Mouse (Mus musculus) right cerebral cortex, postnatal 4 days (tissue): Measurements from ENCODE around the gene Zbtb17.

ENCODE experiments used
- DNase-seq: peaks from one replicate; pipeline ENCODE4 v3.0.0-alpha.2; 2022

Zbtb17 gene

DNA sequence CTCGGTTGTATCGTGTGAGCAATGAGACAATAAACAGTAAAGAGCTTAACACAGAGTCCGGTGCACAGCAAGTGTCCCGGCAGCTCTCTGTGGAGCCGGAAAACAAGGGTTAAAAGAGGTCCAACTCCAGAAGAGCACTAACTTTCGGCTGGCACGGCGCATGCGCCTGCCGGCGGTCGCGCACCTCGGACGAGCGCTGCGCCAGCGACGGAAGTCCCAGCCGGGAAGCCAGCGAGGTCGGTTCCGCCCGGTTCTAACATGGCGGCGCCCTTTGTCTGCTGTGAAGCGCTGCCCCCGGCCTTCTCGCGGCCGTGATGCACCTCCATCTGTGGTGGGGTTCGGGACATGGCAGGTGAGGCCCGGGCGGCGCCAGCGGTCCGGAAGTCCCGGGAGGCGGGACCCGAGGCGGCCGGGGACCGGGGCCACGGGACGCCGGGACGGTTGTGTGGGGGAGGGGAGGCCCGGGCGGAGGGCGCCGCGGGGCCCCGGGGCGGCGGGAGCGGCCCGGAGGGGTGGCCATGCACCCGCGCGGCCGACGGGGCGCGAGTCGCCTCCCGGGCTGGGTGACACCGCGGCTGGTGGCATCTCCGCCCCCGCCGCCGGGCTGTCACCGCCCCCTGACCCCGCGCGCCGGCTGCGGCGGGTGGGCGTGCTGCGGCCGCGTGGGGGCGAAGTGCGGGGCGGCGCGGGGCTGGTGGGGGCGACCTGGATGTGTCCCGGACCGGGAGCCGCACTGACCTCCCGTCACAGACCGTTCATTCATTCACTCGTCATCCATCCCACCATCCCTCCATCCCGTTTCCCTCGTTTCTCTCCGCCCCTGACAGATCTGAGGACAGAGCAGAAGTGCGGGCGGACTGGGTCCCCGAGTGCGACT is at the start of gene Zbtb17:
Gene Zbtb17 (plus strand): TSS at position 204 of the 877 bp plus-strand sequence.
- peak; percentile 88 for DNase-seq

DNA sequence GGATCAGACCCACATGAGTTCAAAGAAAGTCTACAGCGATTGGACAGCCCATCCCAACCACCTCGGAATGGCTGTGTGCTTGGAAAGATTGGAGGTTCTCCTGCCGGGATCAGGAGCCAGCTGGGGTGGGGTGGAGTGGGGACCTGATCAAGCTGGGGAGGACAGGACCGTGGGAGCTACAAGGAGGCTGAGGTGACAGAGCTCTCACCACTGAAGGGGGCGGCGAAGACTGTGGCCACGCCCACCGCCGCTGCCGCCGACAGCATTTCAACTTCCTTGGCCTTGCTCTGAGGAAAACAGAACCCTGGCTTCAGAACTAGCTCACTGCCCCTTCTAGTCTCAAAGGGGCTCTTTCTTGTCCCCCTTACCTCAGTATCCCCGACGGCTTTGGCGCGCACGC is 49.7 kb upstream of the Zbtb17 start:
- DNase-seq = no peak

DNA sequence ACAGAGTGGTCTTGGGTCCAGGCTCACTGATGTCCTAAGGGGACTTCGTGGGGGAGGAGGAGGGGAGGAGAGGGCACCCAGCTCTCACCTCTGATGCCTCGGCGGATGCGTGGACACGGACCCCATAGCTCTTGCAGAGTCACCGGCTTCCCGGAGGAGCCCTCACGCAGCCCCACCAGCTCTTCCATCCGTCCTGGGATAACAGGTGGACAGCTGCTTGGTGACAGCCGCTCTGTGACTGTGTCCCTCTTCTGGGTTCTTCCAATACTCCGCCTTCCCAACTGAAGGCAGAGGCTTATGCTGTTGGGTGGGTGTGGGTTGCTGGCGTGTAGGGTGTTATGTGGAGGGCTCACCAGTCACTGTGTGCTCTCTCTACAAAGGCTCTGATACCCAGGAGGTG is 46.6 kb upstream of the Zbtb17 start:
- no peak for DNase-seq

DNA sequence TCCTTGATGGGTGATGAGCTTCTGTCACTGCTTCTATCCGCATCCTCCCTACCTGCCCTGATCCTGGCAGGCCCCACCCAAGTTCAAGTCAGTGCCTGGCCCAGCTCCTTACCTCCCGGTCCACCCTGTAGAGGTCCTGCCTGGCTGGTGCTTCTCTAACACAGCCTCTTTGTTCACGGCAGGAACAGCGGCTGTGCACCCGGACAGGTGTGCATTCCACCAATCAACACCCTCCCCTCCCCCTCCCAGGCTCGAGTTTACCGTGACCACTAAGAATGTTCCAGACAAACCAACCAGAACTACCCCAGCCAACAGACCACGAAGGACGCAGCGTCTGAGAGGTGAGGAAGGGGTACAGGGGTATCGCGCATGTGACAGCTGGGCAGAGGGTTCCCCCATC is 45.9 kb upstream of the Zbtb17 start, which contains the start of gene Clcnka:
Gene Clcnka (minus strand): TSS at position 180 of the 400 bp plus-strand sequence.
- no peak for DNase-seq

GRCm38 (mm10) chr4:141400171-141400570 is 44.3 kb upstream of the Zbtb17 start:
- no peak for DNase-seq

- DNase-seq = peak; percentile 93
These were observed 39.7 kb upstream of the Zbtb17 start for GRCm38 (mm10) chr4:141404518-141405313.

GRCm38 (mm10) chr4:141405314-141405622 is 39.2 kb upstream of the Zbtb17 start:
- DNase-seq = no peak

DNA sequence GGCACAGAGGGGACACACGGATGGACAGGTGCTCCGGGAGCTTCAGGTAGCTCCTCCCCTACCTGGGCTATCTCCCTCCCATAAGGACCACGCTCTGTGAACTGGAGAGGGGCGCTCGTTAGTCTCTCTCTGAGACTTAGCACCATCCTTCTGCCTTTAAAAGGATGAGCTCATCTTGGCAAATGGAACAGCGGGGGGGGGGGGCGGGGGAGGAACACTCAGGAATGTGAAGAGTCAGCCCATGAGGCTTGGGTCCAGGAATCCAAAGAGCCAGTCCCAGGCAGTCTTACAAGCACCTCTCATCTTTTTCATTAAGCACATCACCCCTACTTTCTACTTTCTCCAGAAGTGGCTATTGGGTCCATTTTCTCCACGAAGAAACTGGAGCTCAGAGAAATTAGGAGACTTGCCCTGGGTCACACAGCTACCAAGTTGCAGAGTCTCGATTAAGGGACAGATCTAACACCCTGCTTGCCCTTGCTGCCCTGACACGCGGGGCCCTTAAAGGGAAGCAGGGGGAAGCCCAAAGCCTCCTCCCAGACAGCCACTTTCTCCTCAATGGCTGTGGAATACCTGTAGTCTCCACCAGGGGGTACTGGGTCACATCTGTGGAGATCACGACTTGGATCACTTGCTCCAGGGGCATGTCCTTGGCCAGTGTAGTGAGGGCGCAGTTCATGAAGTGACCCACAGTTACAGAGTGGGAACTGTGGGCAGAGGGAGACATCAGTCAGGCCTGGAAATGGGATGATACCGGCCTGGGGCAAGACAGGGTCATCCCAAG is 37.7 kb upstream of the Zbtb17 start:
- no peak for DNase-seq

GRCm38 (mm10) chr4:141408577-141408976 is 35.9 kb upstream of the Zbtb17 start:
- no peak for DNase-seq

DNA sequence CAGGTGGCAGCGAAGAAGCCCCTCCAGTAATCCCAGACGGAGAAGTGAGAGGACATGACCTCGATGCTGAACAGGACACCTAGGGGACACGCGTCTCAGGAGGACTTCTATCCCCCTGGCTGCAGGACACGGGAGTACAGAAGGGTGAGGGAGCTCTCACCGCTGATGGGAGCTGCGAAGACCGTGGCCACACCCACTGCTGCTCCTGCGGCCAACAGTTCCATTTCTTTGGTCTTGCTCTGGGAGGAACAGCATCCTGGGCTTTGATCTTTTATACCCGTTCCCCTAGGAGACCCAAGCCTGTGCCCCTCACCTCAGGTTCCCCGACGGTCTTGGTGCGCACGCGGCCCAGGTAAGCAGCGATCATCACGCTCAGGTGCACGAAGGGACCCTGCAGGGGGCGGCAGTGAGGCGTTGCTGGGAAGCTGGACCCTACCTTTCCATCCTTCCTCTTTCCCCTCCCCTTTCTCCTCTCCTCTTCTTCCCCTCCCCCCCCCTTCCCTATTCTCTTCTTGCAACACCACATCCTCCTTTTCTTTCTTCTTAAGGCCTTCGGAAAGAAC is 32.9 kb upstream of the Zbtb17 start:
- no peak for DNase-seq

- DNase-seq = no peak
These were observed 28.5 kb upstream of the Zbtb17 start, which contains the start of gene Clcnkb for GRCm38 (mm10) chr4:141415924-141416323. Gene Clcnkb (minus strand): TSS chr4:141416014.

DNA sequence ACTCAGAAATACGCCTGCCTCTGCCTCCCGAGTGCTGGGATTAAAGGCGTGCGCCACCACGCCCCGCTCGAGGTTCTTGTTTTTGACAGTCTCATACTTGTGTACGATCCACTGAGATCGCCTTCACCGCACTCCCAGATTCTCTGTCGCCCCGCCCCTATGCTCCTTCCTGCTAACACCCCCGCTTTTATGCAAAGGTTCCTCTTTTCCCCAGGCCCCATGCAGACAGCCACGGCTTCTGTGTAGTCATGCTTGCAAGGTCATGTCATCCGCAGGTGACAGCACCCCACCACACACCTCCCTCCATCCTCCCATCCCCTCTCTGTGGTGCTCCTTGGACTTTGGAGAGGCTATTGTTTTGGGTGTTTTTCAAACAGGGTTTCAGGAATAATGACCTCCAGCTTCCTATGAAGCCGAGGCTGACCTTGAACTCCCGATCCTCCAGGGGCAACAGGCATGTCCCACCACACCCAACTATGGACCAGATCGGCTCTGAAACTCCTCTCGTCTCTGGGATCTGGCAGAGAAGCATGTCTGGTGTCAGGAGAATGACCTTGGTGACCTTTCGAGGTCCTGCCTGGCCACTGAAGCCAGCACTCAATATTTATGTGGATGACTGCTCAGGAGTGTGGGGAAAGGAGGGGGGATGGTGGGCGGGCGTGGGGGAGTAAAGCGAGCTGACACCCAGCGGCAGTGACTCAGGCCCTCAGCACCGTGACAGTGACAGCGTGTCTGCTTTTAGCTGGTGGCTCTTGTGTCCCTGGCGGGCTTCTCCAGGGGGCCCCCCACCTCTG is 24.9 kb upstream of the Zbtb17 start:
- no peak for DNase-seq

- DNase-seq = no peak
These were observed 24.1 kb upstream of the Zbtb17 start, which contains the start of gene Hspb7 for GRCm38 (mm10) chr4:141420192-141420829. Gene Hspb7 (plus strand): TSS chr4:141420779.

GRCm38 (mm10) chr4:141420886-141421285 is 23.6 kb upstream of the Zbtb17 start:
- no peak for DNase-seq

GRCm38 (mm10) chr4:141421423-141421822 is 23.0 kb upstream of the Zbtb17 start:
- DNase-seq = no peak

DNA sequence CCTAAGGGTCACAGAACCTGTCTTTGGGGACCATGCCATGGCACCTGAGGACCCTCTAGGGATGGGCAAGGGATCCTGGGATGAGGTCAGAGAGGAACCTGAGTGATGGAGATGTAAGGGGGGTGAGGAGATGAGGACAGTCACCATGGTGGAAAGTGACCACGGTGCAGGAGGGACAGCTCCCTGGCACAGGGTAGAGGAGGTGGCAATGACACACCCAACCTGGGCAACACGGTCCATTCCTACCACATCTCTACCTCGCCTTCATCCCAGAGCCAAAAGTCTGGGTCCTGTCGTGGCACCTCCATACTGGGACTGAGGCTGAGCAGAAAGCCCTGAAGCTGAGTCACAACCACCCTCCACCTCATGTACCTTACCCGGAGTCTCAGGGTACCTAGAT is 21.6 kb upstream of the Zbtb17 start:
- DNase-seq = no peak

GRCm38 (mm10) chr4:141423288-141423687 is 21.2 kb upstream of the Zbtb17 start:
- no peak for DNase-seq

- DNase-seq = no peak
These were observed 20.6 kb upstream of the Zbtb17 start for GRCm38 (mm10) chr4:141423691-141424431.

DNA sequence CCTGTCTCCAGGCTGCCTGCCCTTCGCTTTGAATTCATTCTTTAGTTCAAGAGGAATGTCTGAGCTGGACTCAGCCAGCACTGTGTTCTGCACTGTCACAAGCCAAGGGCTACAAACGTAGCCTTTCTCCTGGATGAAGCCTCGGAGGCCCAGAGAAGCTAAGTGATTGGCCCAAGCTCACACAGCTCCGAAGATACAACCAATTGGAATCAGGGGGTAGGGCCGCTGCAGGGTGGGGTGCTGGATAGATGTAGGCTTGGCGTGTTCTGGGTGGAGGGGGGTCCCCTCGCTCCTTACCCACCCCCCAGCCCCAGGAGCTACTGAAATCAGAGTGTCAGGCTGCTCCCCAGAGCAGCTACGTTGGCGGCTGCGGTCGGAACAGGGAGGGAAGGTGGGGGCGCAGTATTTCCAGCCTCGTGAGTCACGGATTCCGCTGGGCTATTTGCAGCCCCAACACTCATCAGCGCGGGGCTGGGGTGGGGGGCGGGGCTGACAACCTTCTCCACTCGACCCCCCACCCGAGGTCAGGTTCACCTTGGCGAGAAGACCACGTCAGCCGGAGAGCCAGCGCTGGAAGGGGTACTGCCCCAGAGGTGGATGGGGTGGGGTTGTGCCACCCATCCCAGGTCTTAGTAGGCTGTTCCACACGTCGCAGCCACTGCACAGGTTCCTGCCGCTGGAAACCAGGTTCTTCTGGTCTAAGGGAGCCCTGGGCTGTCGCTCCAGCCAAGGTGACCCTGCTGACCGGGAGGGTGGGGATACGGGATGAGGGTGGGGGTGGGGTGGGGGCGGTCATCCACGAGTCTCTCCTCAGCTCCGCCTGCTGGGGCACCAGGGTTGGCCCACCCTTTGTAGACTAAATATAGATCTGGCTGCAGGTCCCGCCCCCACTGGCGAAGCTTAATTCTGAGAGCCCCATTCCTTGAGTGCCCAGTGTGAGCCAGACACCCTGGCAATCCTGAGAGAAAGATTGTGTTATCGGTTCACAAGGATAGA is 18.7 kb upstream of the Zbtb17 start:
- peak; percentile 63 for DNase-seq
